In the genomic region with DNA sequence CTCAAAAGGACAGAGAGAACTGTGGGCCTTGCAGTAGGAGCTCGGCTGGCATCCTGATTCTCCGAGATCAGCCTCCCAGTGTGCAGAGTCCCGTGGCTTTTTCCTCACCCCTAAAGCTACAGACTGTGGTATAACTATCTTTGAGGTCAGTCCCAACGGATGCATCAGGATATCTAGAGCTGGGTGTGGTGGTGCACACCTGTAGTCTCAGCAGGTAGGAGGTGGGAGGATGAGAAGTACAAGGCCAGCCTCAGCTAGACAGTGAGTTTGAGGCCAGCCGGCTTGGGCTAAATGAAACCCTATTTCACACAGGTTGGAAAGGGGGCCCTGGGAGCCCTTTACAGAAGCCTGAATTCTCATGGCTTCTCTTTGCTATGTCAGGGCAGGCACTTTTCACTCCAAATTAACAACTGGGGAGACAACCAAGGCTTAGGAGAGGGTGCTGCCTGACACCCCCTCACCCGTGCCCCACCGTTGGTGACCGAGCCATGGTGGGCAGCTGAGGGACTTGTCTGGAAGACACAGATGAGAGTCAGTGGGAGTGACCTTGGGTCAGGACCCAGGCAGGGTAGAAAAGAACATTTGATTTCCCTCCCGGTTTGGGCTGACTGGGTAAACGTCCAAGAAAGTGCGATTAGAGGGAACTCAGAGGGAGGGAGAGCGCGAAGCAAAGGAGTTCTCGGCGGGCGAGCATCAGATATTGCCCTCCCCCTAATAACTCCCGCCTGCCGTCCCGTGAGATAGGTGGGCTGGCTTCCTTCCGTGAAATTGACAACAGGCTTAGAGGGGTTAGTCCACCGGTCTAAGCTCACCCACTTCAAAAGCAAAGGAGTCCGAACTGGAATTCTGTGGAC, we compare ENCODE assay signal across 8 mouse cellular contexts. TPM values are rescaled to one million over a fixed set of nuclear protein-coding genes. Genes with fewer than 3 reads are reported as not detected.
DNase-seq lines count a peak whose midpoint lies in the region; ATAC-seq and TF ChIP-seq lines count a peak whose summit lies in the region.

A gene (plus strand): TSS at position 642 of the 854 bp plus-strand sequence.

- H3K4me2 ChIP-seq in embryonic facial prominence, embryonic 13.5 days: peak within 1 kb of the TSS; percentile 90
- H3K4me2 ChIP-seq in heart, embryonic 11.5 days: peak within 1 kb of the TSS; percentile 82
- H3K4me2 ChIP-seq in myocyte (ENCODE audit: low read depth): peak within 1 kb of the TSS; percentile 93

- TF ChIP-seq POLR2A in myocyte (IDR thresholded peaks at IDR 0.05; ENCODE audit: insufficient read length, low read depth): no peak

- peak within 1 kb of the TSS; percentile 80 for H3K4me3 ChIP-seq in embryonic facial prominence, embryonic 13.5 days
- H3K4me3 ChIP-seq in heart, embryonic 11.5 days (ENCODE audit: low read depth, low read length): peak within 1 kb of the TSS; percentile 63
- peak within 1 kb of the TSS; percentile 90 for H3K4me3 ChIP-seq in myocyte

- no peaks in the 10 kb centered on the region for H3K36me3 ChIP-seq in embryonic facial prominence, embryonic 13.5 days
- no peaks in the 10 kb centered on the region for H3K36me3 ChIP-seq in heart, embryonic 11.5 days (ENCODE audit: control insufficient read depth, insufficient read depth, low read length)
- no peaks in the 10 kb centered on the region for H3K36me3 ChIP-seq in myocyte (ENCODE audit: control insufficient read depth, insufficient read depth)

- intact Hi-C loops in left cerebral cortex, postnatal 25 days (cut with DNase I): no loop called here

- peaks cover 54% of the 10 kb centered on the region for H3K4me1 ChIP-seq in embryonic facial prominence, embryonic 13.5 days
- peaks cover 30% of the 10 kb centered on the region for H3K4me1 ChIP-seq in heart, embryonic 11.5 days (ENCODE audit: control insufficient read depth, insufficient read depth, low read length)

- 6% methylated on average over 22 of the region's 22 CpGs for WGBS in embryonic facial prominence, embryonic 13.5 days
- WGBS in heart, embryonic 11.5 days (ENCODE audit: insufficient replicate concordance): 6% methylated on average over 22 of the region's 22 CpGs

- peak within 1 kb of the TSS; percentile 83 for H3K9ac ChIP-seq in embryonic facial prominence, embryonic 13.5 days
- peak within 1 kb of the TSS; percentile 82 for H3K9ac ChIP-seq in heart, embryonic 11.5 days (ENCODE audit: low read depth, low read length)

- no peak for DNase-seq in thymus, postnatal 0 days (ENCODE audit: low spot score)
- DNase-seq in thymus, adult 18-20 months: no peak
- no peak for DNase-seq in left cerebral cortex, postnatal 25 days (ENCODE audit: low spot score in 2 of 2)
- DNase-seq in right cerebral cortex, postnatal 25 days: no peak

- H3K27me3 ChIP-seq in embryonic facial prominence, embryonic 13.5 days: no peaks in the 10 kb centered on the region
- H3K27me3 ChIP-seq in heart, embryonic 11.5 days (ENCODE audit: control insufficient read depth, insufficient read depth, low read length): 0 out of 2 replicates have a peak, but pooled peaks cover 4% of the 10 kb centered on the region
- peaks cover under 1% of the 10 kb centered on the region for H3K27me3 ChIP-seq in myocyte (ENCODE audit: control insufficient read depth, insufficient read depth, insufficient read length)

- H3K27ac ChIP-seq in embryonic facial prominence, embryonic 13.5 days: peak within 1 kb of the TSS; percentile 91
- H3K27ac ChIP-seq in heart, embryonic 11.5 days (ENCODE audit: low read depth, low read length): peak within 1 kb of the TSS; percentile 6; the same call in 1 of the 2 replicates

- no peak for ATAC-seq in embryonic facial prominence, embryonic 13.5 days (ENCODE audit: insufficient number of reproducible peaks, insufficient read depth, low FRiP score, low TSS enrichment, low read depth)
- ATAC-seq in heart, embryonic 11.5 days (replicated peaks; ENCODE audit: insufficient number of reproducible peaks, low FRiP score, low TSS enrichment): no peak; the same call in 1 of the 2 replicates
- no peak for ATAC-seq in frontal cortex, adult (ENCODE audit: low TSS enrichment)

- peak within 1 kb of the TSS; percentile 87 for H3ac ChIP-seq in myocyte (ENCODE audit: control insufficient read depth, insufficient read length)

- H3K79me2 ChIP-seq in myocyte (ENCODE audit: control insufficient read depth, insufficient read depth): peaks cover 47% of the 10 kb centered on the region

- H3K9me3 ChIP-seq in embryonic facial prominence, embryonic 13.5 days: no peaks in the 10 kb centered on the region
- no peaks in the 10 kb centered on the region for H3K9me3 ChIP-seq in heart, embryonic 11.5 days (replicated peaks; ENCODE audit: control insufficient read depth, low read length)

TF ChIP-seq in myocyte, 11 proteins besides CTCF, POLR2A, EP300 and RAD21:
- no peak for TF ChIP-seq MAX (IDR thresholded peaks at IDR 0.05; ENCODE audit: low read depth)
- no peak for TF ChIP-seq POLR2AphosphoS2 (IDR thresholded peaks at IDR 0.05; ENCODE audit: insufficient read length, low read depth)
- no peak for TF ChIP-seq MYOD1 (IDR thresholded peaks at IDR 0.05; ENCODE audit: control insufficient read depth in 1 of 3, insufficient read length in 2 of 3, low read depth in 2 of 3)
- no peak for TF ChIP-seq USF1 (IDR thresholded peaks at IDR 0.05; ENCODE audit: low read depth)
- TF ChIP-seq SRF (IDR thresholded peaks at IDR 0.05; ENCODE audit: control insufficient read depth, insufficient read length, low read depth): no peak
- no peak for TF ChIP-seq E2F4 (IDR thresholded peaks at IDR 0.05; ENCODE audit: insufficient read depth)
- TF ChIP-seq TCF3 (IDR thresholded peaks at IDR 0.05; ENCODE audit: insufficient read length, low read depth): no peak
- TF ChIP-seq TCF12 (IDR thresholded peaks at IDR 0.05; ENCODE audit: insufficient read depth, poor library complexity, severe bottlenecking): no peak
- no peak for TF ChIP-seq CEBPB (IDR thresholded peaks at IDR 0.05; ENCODE audit: insufficient read depth, poor library complexity, severe bottlenecking)
- no peak for TF ChIP-seq MYOG (IDR thresholded peaks at IDR 0.05; ENCODE audit: control insufficient read depth in 1 of 3, insufficient read depth in 1 of 3, insufficient read length in 2 of 3, low read depth in 2 of 3)
- no peak for TF ChIP-seq REST (IDR thresholded peaks at IDR 0.05; ENCODE audit: insufficient read depth, insufficient read length)

RNA-seq across cellular contexts. Expression of the gene that starts here (rescaled TPM):
- 67.3 and 67.9 TPM in 2 replicates for polyA plus RNA-seq in thymus, postnatal 0 days (2015; fragmentation: Nextera tagmentation; extraction: Ambion mirVana)
- 62.3 and 67.9 TPM in 2 replicates for polyA plus RNA-seq in embryonic facial prominence, embryonic 13.5 days (2015; fragmentation: Nextera tagmentation; extraction: Ambion mirVana)
- 33.3 and 37.0 TPM in 2 replicates for polyA plus RNA-seq in heart, embryonic 11.5 days (2014; fragmentation: Nextera tagmentation; extraction: Ambion mirVana)
- total RNA-seq in left cerebral cortex, postnatal 25 days (2021): 10 to 100 TPM; 11.5 to 12.7 TPM
- 84.5 TPM for polyA plus RNA-seq in myocyte (2012; fragmentation: generic; extraction: Trizol)
